Mouse (Mus musculus): ENCODE measurements at regions not wholly inside any gene's neighbourhood (a gene's known extent, or its start where the extent isn't known, plus 50 kb on each side); places are given as distances from the start of the nearest gene placed in this dataset.

- Histone ChIP-seq H3K4me3 (ENCODE audit: low read depth, low read length) (no peak overlapping the region), H3K4me1 (replicated peaks; ENCODE audit: control insufficient read depth, insufficient read depth, low read length) (no peaks in the 10 kb centered on the region), H3K27me3 (replicated peaks; ENCODE audit: control insufficient read depth, insufficient read depth, low read length) (no peaks in the 10 kb centered on the region), H3K9me3 (ENCODE audit: control insufficient read depth, low read length) (no peaks in the 10 kb centered on the region), H3K27ac (ENCODE audit: low read depth, low read length) (no peak overlapping the region), H3K4me2 (no peak overlapping the region), H3K9ac (ENCODE audit: low read depth, low read length) (no peak overlapping the region), H3K36me3 (ENCODE audit: control insufficient read depth, insufficient read depth, low read length) (no peaks in the 10 kb centered on the region)
- WGBS = 80% methylated on average over 12 of the region's 12 CpGs
- no peak for DNase-seq (ENCODE audit: low spot score)
- ATAC-seq (replicated peaks; ENCODE audit: low FRiP score) = no peak
Observed at GRCm38 (mm10) chr2:178631966-178632365, 201.6 kb downstream of the Cdh26 start.

GRCm38 (mm10) chr2:178632831-178633585, 202.7 kb downstream of the Cdh26 start:
- ATAC-seq (replicated peaks; ENCODE audit: low FRiP score) (no peak), DNase-seq (ENCODE audit: low spot score) (no peak)
- no peaks in the 10 kb centered on the region for H3K9me3 ChIP-seq (ENCODE audit: control insufficient read depth, low read length)
- no peaks in the 10 kb centered on the region for H3K27me3 ChIP-seq (replicated peaks; ENCODE audit: control insufficient read depth, insufficient read depth, low read length)
- H3K4me1 ChIP-seq (replicated peaks; ENCODE audit: control insufficient read depth, insufficient read depth, low read length) = no peaks in the 10 kb centered on the region
- no peak overlapping the region for H3K4me2 ChIP-seq
- no peaks in the 10 kb centered on the region for H3K36me3 ChIP-seq (ENCODE audit: control insufficient read depth, insufficient read depth, low read length)
- H3K4me3 ChIP-seq (ENCODE audit: low read depth, low read length) = no peak overlapping the region
- 87% methylated on average over 13 of the region's 13 CpGs for WGBS
- H3K27ac ChIP-seq (ENCODE audit: low read depth, low read length) = no peak overlapping the region
- H3K9ac ChIP-seq (ENCODE audit: low read depth, low read length) = no peak overlapping the region

GRCm38 (mm10) chr2:178634116-178634515, 203.8 kb downstream of the Cdh26 start:
- Histone ChIP-seq H3K36me3 (ENCODE audit: control insufficient read depth, insufficient read depth, low read length) (no peaks in the 10 kb centered on the region), H3K9me3 (ENCODE audit: control insufficient read depth, low read length) (no peaks in the 10 kb centered on the region), H3K4me2 (no peak overlapping the region), H3K4me3 (ENCODE audit: low read depth, low read length) (no peak overlapping the region), H3K27me3 (replicated peaks; ENCODE audit: control insufficient read depth, insufficient read depth, low read length) (no peaks in the 10 kb centered on the region), H3K9ac (ENCODE audit: low read depth, low read length) (no peak overlapping the region), H3K27ac (ENCODE audit: low read depth, low read length) (no peak overlapping the region), H3K4me1 (replicated peaks; ENCODE audit: control insufficient read depth, insufficient read depth, low read length) (no peaks in the 10 kb centered on the region)
- no peak for DNase-seq (ENCODE audit: low spot score)
- no peak for ATAC-seq (replicated peaks; ENCODE audit: low FRiP score)
- 47% methylated on average over 10 of the region's 10 CpGs for WGBS

GRCm38 (mm10) chr2:178635685-178636084, 205.4 kb downstream of the Cdh26 start:
- H3K9me3 ChIP-seq (ENCODE audit: control insufficient read depth, low read length) = no peaks in the 10 kb centered on the region
- no peak overlapping the region for H3K4me3 ChIP-seq (ENCODE audit: low read depth, low read length)
- H3K4me1 ChIP-seq (replicated peaks; ENCODE audit: control insufficient read depth, insufficient read depth, low read length) = no peaks in the 10 kb centered on the region
- 49% methylated on average over 4 of the region's 4 CpGs for WGBS
- H3K27me3 ChIP-seq (replicated peaks; ENCODE audit: control insufficient read depth, insufficient read depth, low read length) = no peaks in the 10 kb centered on the region
- H3K27ac ChIP-seq (ENCODE audit: low read depth, low read length) = no peak overlapping the region
- no peak for DNase-seq (ENCODE audit: low spot score)
- H3K36me3 ChIP-seq (ENCODE audit: control insufficient read depth, insufficient read depth, low read length) = no peaks in the 10 kb centered on the region
- H3K9ac ChIP-seq (ENCODE audit: low read depth, low read length) = no peak overlapping the region
- H3K4me2 ChIP-seq = no peak overlapping the region
- no peak for ATAC-seq (replicated peaks; ENCODE audit: low FRiP score)

GRCm38 (mm10) chr2:178636901-178637300, 206.6 kb downstream of the Cdh26 start:
- Histone ChIP-seq H3K27ac (ENCODE audit: low read depth, low read length) (no peak overlapping the region), H3K27me3 (replicated peaks; ENCODE audit: control insufficient read depth, insufficient read depth, low read length) (no peaks in the 10 kb centered on the region), H3K4me3 (ENCODE audit: low read depth, low read length) (no peak overlapping the region), H3K4me2 (no peak overlapping the region), H3K36me3 (ENCODE audit: control insufficient read depth, insufficient read depth, low read length) (no peaks in the 10 kb centered on the region), H3K9ac (ENCODE audit: low read depth, low read length) (no peak overlapping the region), H3K4me1 (replicated peaks; ENCODE audit: control insufficient read depth, insufficient read depth, low read length) (no peaks in the 10 kb centered on the region), H3K9me3 (ENCODE audit: control insufficient read depth, low read length) (no peaks in the 10 kb centered on the region)
- WGBS = 86% methylated on average over 9 of the region's 9 CpGs
- DNase-seq (ENCODE audit: low spot score) (no peak), ATAC-seq (replicated peaks; ENCODE audit: low FRiP score) (no peak)

- Histone ChIP-seq H3K27ac (ENCODE audit: low read depth, low read length) (no peak overlapping the region), H3K4me3 (ENCODE audit: low read depth, low read length) (no peak overlapping the region)
Observed at GRCm38 (mm10) chr2:178642137-178643052, 212.1 kb downstream of the Cdh26 start.

GRCm38 (mm10) chr2:178643053-178643402, 212.7 kb downstream of the Cdh26 start:
- DNase-seq (ENCODE audit: low spot score) (no peak), ATAC-seq (replicated peaks; ENCODE audit: low FRiP score) (no peak)
- Histone ChIP-seq H3K4me1 (replicated peaks; ENCODE audit: control insufficient read depth, insufficient read depth, low read length) (no peaks in the 10 kb centered on the region), H3K36me3 (ENCODE audit: control insufficient read depth, insufficient read depth, low read length) (no peaks in the 10 kb centered on the region), H3K4me2 (no peak overlapping the region), H3K27ac (ENCODE audit: low read depth, low read length) (no peak overlapping the region), H3K27me3 (replicated peaks; ENCODE audit: control insufficient read depth, insufficient read depth, low read length) (no peaks in the 10 kb centered on the region), H3K9me3 (ENCODE audit: control insufficient read depth, low read length) (no peaks in the 10 kb centered on the region), H3K4me3 (ENCODE audit: low read depth, low read length) (no peak overlapping the region), H3K9ac (ENCODE audit: low read depth, low read length) (no peak overlapping the region)
- 76% methylated on average over 11 of the region's 11 CpGs for WGBS

More at GRCm38 (mm10) chr2:178642137-178643052, 212.1 kb downstream of the Cdh26 start:
- H3K4me2 ChIP-seq = no peak overlapping the region
- ATAC-seq (replicated peaks; ENCODE audit: low FRiP score) (no peak), DNase-seq (ENCODE audit: low spot score) (no peak)
- no peaks in the 10 kb centered on the region for H3K9me3 ChIP-seq (ENCODE audit: control insufficient read depth, low read length)
- no peaks in the 10 kb centered on the region for H3K36me3 ChIP-seq (ENCODE audit: control insufficient read depth, insufficient read depth, low read length)
- 67% methylated on average over 16 of the region's 16 CpGs for WGBS
- H3K4me1 ChIP-seq (replicated peaks; ENCODE audit: control insufficient read depth, insufficient read depth, low read length) = no peaks in the 10 kb centered on the region
- no peak overlapping the region for H3K9ac ChIP-seq (ENCODE audit: low read depth, low read length)
- H3K27me3 ChIP-seq (replicated peaks; ENCODE audit: control insufficient read depth, insufficient read depth, low read length) = no peaks in the 10 kb centered on the region

- Histone ChIP-seq H3K4me2 (no peak overlapping the region), H3K36me3 (ENCODE audit: control insufficient read depth, insufficient read depth, low read length) (no peaks in the 10 kb centered on the region), H3K27me3 (replicated peaks; ENCODE audit: control insufficient read depth, insufficient read depth, low read length) (no peaks in the 10 kb centered on the region), H3K4me3 (ENCODE audit: low read depth, low read length) (no peak overlapping the region), H3K9me3 (ENCODE audit: control insufficient read depth, low read length) (no peaks in the 10 kb centered on the region), H3K27ac (ENCODE audit: low read depth, low read length) (no peak overlapping the region), H3K4me1 (replicated peaks; ENCODE audit: control insufficient read depth, insufficient read depth, low read length) (no peaks in the 10 kb centered on the region), H3K9ac (ENCODE audit: low read depth, low read length) (no peak overlapping the region)
- DNase-seq (ENCODE audit: low spot score) = no peak
- 13% methylated on average over 4 of the region's 4 CpGs for WGBS
- no peak for ATAC-seq (replicated peaks; ENCODE audit: low FRiP score)
Observed at GRCm38 (mm10) chr2:178643841-178644240, 213.5 kb downstream of the Cdh26 start.

Measured in liver, embryonic 11.5 days (tissue).